Mouse (Mus musculus): ENCODE data around the gene Nmur1. TPM values are rescaled to one million over a fixed set of nuclear protein-coding genes. Genes with fewer than 3 reads are reported as not detected.

Gene Nmur1
- polyA plus RNA-seq, 1 experiment = 1.8 TPM

DNA sequence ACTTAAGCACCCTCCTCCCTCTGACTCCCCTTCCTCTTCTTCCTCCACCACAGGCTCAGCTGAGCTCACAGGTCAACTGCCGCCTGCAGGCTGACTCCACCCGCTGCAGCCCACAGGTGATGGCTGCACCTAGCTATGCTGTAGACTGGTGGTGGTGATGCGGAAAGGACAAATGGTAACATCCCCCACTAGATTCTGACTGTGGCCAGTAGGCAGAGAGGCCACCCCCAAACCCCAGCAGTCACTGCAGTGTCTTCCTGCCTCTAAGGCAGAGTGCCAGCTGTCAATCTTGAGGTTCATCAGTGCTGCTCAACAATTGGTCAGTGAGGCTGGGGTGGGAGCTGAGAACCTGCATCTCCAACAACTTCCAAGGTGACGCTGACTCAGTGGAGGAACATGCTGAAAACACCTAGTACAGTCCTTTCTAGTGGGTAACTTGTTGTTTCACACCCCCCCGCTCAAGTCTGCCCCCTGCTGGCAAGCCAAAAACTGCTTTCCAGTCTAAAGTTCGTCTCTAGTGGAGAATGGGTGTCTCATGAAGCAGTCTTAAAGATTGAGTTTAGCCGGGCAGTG, 10.3 kb downstream of the Nmur1 start:
- TF ChIP-seq CTCF (IDR thresholded peaks at IDR 0.05; ENCODE audit: borderline replicate concordance, insufficient read depth, low read depth, low read length) (peak; percentile 39; the same call in 1 of the 2 replicates), POLR2A (IDR thresholded peaks at IDR 0.05; ENCODE audit: borderline replicate concordance, insufficient read depth, low read length) (no peak)
- 70% methylated on average over 7 of the region's 7 CpGs for WGBS

DNA sequence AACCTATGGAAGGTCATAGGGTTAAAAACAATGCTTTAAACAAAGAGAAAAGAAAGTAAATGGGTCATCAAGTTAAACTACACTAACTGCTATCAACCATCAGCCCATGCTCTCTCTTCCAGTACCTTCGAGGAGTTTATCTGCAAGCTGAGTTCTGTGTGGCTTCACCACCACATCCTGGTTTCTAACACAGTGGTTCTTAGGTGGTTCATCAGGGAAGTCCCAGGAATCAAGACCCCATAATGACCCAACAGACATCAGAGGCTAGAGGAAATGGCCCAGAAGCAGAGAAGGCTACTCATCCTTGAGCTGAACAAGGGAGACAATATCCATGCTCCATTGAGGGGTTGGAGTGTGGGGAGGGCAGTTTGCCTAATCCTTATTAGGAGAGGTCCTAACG, 10.9 kb downstream of the Nmur1 start:
- Histone ChIP-seq H3K27ac (ENCODE audit: insufficient read depth, low read length) (no peak overlapping the region), H3K4me1 (ENCODE audit: control insufficient read depth, insufficient read depth, low read length) (no peaks in the 10 kb centered on the region), H3K4me3 (replicated peaks; ENCODE audit: insufficient read depth, low read depth, low read length) (no peak overlapping the region), H3K27me3 (ENCODE audit: control insufficient read depth, insufficient read depth, low read length) (no peaks in the 10 kb centered on the region)
- no peak for DNase-seq
- no peak for TF ChIP-seq CTCF (IDR thresholded peaks at IDR 0.05; ENCODE audit: borderline replicate concordance, insufficient read depth, low read depth, low read length)
- TF ChIP-seq POLR2A (IDR thresholded peaks at IDR 0.05; ENCODE audit: borderline replicate concordance, insufficient read depth, low read length) = no peak
- 81% methylated on average over 2 of the region's 2 CpGs for WGBS

More for the DNA sequence above, 10.3 kb downstream of the Nmur1 start:
- H3K4me1 ChIP-seq (ENCODE audit: control insufficient read depth, insufficient read depth, low read length) = no peaks in the 10 kb centered on the region
- H3K27me3 ChIP-seq (ENCODE audit: control insufficient read depth, insufficient read depth, low read length) = no peaks in the 10 kb centered on the region
- H3K4me3 ChIP-seq (replicated peaks; ENCODE audit: insufficient read depth, low read depth, low read length) = no peak overlapping the region
- DNase-seq = peak in 1 of 2 experiments; percentile 24
- no peak overlapping the region for H3K27ac ChIP-seq (ENCODE audit: insufficient read depth, low read length)

DNA sequence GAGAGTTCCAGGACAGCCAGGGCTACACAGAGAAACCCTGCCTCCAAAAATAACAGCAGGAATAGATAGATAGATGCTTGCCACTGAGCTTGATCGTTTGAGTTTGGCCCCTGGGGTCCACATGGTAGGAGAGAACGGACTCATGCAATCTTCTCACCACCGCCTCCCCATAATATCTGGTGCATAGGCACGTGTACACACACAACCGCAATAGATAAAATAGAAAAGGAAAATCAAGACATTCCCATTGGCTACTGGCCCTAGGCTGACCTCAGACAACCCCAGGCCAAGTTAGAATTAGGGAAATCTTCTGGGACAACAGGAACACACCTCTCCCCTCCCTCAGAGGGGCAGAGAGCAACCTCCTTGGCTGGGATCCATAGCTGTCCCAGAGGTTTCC, 11.3 kb downstream of the Nmur1 start:
- H3K4me3 ChIP-seq (replicated peaks; ENCODE audit: insufficient read depth, low read depth, low read length) = no peak overlapping the region
- DNase-seq = no peak
- no peaks in the 10 kb centered on the region for H3K27me3 ChIP-seq (ENCODE audit: control insufficient read depth, insufficient read depth, low read length)
- WGBS = 88% methylated on average over 5 of the region's 5 CpGs
- TF ChIP-seq POLR2A (IDR thresholded peaks at IDR 0.05; ENCODE audit: borderline replicate concordance, insufficient read depth, low read length) (no peak), CTCF (IDR thresholded peaks at IDR 0.05; ENCODE audit: borderline replicate concordance, insufficient read depth, low read depth, low read length) (no peak)
- no peak overlapping the region for H3K27ac ChIP-seq (ENCODE audit: insufficient read depth, low read length)
- H3K4me1 ChIP-seq (ENCODE audit: control insufficient read depth, insufficient read depth, low read length) = no peaks in the 10 kb centered on the region

DNA sequence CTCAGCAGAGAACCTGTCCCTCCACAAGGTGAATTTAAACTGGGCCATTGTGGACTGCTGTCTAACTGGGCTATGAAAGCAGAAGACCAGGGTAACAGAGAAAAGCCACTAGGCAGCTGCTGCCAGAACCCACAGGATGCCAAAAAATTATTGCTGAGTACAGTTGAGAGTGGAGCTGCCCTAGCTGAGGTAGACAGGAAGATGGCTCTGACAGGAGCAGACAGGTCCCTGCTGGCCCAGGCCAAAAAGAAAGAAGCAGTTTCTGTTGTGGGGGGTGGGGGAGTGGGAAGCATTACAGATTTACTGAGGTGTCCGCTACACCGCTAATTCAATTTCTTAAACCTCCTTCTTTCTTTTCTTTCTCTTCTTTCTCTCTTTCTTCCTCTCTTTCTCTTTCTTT, 16.6 kb downstream of the Nmur1 start:
- no peak for TF ChIP-seq POLR2A (IDR thresholded peaks at IDR 0.05; ENCODE audit: borderline replicate concordance, insufficient read depth, low read length)
- TF ChIP-seq CTCF (IDR thresholded peaks at IDR 0.05; ENCODE audit: borderline replicate concordance, insufficient read depth, low read depth, low read length) = no peak
- 91% methylated on average over 2 of the region's 2 CpGs for WGBS

DNA sequence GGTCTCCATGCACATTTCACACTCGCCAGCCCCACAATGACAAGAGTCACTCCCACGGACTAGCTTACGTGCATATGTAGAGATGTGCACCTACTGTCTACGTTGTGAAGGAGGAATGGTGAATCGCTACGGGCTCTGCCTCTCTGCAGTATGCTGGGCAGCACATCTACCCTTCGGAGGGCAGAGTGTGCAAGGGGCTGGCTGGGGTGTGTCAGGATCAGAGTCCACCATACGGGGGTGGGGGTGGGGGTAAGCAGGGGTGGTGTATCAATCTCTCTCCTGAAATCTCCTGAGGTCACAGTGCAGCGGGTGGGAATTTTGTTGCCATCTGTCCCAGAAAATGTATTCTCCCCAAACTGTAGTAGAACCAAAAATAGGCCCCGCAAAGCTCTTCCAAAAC, 17.5 kb downstream of the Nmur1 start:
- WGBS = 60% methylated on average over 10 of the region's 10 CpGs
- no peak for DNase-seq

More for the DNA sequence above, 16.6 kb downstream of the Nmur1 start:
- no peak overlapping the region for H3K27ac ChIP-seq (ENCODE audit: insufficient read depth, low read length)
- no peak for DNase-seq
- no peaks in the 10 kb centered on the region for H3K27me3 ChIP-seq (ENCODE audit: control insufficient read depth, insufficient read depth, low read length)
- H3K4me3 ChIP-seq (replicated peaks; ENCODE audit: insufficient read depth, low read depth, low read length) = no peak overlapping the region
- H3K4me1 ChIP-seq (ENCODE audit: control insufficient read depth, insufficient read depth, low read length) = no peaks in the 10 kb centered on the region

DNA sequence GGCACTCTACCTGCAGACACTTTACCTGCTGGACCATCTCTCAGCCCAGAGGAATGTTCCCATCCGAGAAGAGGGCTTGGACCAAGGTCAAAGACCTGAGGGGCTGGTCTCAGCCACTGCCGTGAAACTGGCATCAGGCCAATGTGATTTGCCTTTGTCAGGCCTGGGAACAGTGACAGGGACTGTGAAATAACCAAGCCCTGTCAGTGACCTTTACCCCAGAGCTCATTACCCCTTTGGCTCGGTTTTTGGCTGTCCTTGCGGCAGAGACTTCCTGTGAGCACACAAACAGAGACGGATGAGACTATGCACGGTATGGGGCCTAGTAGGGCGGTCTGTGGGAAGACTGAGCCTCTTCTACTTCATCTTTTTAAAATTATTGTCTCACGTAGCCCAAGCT, 19.1 kb downstream of the Nmur1 start:
- Histone ChIP-seq H3K4me3 (replicated peaks; ENCODE audit: insufficient read depth, low read depth, low read length) (no peak overlapping the region), H3K27me3 (ENCODE audit: control insufficient read depth, insufficient read depth, low read length) (no peaks in the 10 kb centered on the region), H3K4me1 (ENCODE audit: control insufficient read depth, insufficient read depth, low read length) (peaks cover 4% of the 10 kb centered on the region; the same call in 1 of the 2 replicates), H3K27ac (ENCODE audit: insufficient read depth, low read length) (no peak overlapping the region)
- no peak for TF ChIP-seq POLR2A (IDR thresholded peaks at IDR 0.05; ENCODE audit: borderline replicate concordance, insufficient read depth, low read length)
- TF ChIP-seq CTCF (IDR thresholded peaks at IDR 0.05; ENCODE audit: borderline replicate concordance, insufficient read depth, low read depth, low read length) = no peak
- no peak for DNase-seq
- WGBS = 54% methylated on average over 8 of the region's 8 CpGs

More for the DNA sequence above, 17.5 kb downstream of the Nmur1 start:
- TF ChIP-seq POLR2A (IDR thresholded peaks at IDR 0.05; ENCODE audit: borderline replicate concordance, insufficient read depth, low read length) = no peak
- no peak for TF ChIP-seq CTCF (IDR thresholded peaks at IDR 0.05; ENCODE audit: borderline replicate concordance, insufficient read depth, low read depth, low read length)
- Histone ChIP-seq H3K4me3 (replicated peaks; ENCODE audit: insufficient read depth, low read depth, low read length) (no peak overlapping the region), H3K27me3 (ENCODE audit: control insufficient read depth, insufficient read depth, low read length) (no peaks in the 10 kb centered on the region), H3K4me1 (ENCODE audit: control insufficient read depth, insufficient read depth, low read length) (no peaks in the 10 kb centered on the region; the same call in 1 of the 2 replicates), H3K27ac (ENCODE audit: insufficient read depth, low read length) (no peak overlapping the region)

DNA sequence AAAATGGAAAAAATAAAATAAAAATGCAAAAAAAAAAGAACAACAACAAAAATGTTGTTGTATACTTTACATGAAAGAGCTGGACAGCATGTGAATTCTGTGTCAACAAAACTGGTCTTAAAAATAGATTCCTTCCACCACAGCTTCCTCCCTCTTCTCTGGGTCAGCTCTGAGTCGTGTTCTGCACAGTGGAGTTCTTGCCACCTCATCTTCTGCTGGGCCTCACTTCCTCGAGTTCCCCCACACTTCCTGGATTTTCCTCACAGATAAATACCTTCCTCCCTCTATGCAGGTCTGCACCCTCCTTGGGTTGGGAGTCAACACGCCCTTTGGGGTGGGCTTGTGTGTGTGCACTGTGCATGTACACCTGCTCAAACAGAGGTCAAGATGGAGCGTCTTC, 19.7 kb downstream of the Nmur1 start:
- H3K4me3 ChIP-seq (replicated peaks; ENCODE audit: insufficient read depth, low read depth, low read length) = no peak overlapping the region
- no peaks in the 10 kb centered on the region for H3K27me3 ChIP-seq (ENCODE audit: control insufficient read depth, insufficient read depth, low read length)
- no peak overlapping the region for H3K27ac ChIP-seq (ENCODE audit: insufficient read depth, low read length)
- DNase-seq = no peak
- H3K4me1 ChIP-seq (ENCODE audit: control insufficient read depth, insufficient read depth, low read length) = peaks cover 4% of the 10 kb centered on the region; the same call in 1 of the 2 replicates
- TF ChIP-seq POLR2A (IDR thresholded peaks at IDR 0.05; ENCODE audit: borderline replicate concordance, insufficient read depth, low read length) = no peak
- TF ChIP-seq CTCF (IDR thresholded peaks at IDR 0.05; ENCODE audit: borderline replicate concordance, insufficient read depth, low read depth, low read length) = no peak
- WGBS = 82% methylated on average over 4 of the region's 4 CpGs

DNA sequence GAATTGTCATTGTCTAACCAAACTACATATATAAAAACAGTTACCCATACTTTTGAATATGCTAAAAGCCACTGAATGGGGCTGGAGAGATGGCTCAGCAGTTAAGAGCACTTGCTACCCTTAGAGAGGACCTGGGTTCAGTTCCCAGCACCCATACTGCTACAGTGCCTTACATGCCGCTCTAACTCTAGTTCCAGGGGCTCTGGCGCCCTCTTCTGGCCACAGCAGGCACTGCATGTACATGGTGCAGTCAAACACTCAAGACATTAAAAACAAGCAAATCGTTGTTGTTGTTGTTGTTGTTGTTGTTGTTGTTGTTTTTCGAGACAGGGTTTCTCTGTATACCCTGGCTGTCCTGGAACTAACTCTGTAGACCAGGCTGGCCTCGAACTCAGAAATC, 21.2 kb downstream of the Nmur1 start:
- Histone ChIP-seq H3K27ac (ENCODE audit: insufficient read depth, low read length) (no peak overlapping the region), H3K4me1 (ENCODE audit: control insufficient read depth, insufficient read depth, low read length) (peaks cover 4% of the 10 kb centered on the region; the same call in 1 of the 2 replicates), H3K4me3 (replicated peaks; ENCODE audit: insufficient read depth, low read depth, low read length) (no peak overlapping the region), H3K27me3 (ENCODE audit: control insufficient read depth, insufficient read depth, low read length) (no peaks in the 10 kb centered on the region)
- 63% methylated on average over 5 of the region's 5 CpGs for WGBS
- no peak for TF ChIP-seq POLR2A (IDR thresholded peaks at IDR 0.05; ENCODE audit: borderline replicate concordance, insufficient read depth, low read length)
- peak; percentile 39; the same call in 1 of the 2 replicates for TF ChIP-seq CTCF (IDR thresholded peaks at IDR 0.05; ENCODE audit: borderline replicate concordance, insufficient read depth, low read depth, low read length)
- DNase-seq = no peak
